Mouse (Mus musculus): ENCODE data around the gene Cdk19.

GRCm38 (mm10) chr10:40429081-40429480 lies 89.7 kb downstream of the Cdk19 start:
- TF ChIP-seq GATA1 (IDR thresholded peaks at IDR 0.05; ENCODE audit: borderline replicate concordance, low read length) = no peak
- TF ChIP-seq TAL1 (conservative IDR thresholded peaks at IDR 0.05; ENCODE audit: low read depth, low read length) = no peak
- no peak for TF ChIP-seq CTCF (IDR thresholded peaks at IDR 0.05; ENCODE audit: low read depth, low read length)
